Mouse (Mus musculus) limb, embryonic 14.5 days (tissue): Measurements from ENCODE around the gene B3galnt2. TPM values are rescaled to one million over a fixed set of nuclear protein-coding genes. Genes with fewer than 3 reads are reported as not detected.
"Not testable (repeated sequence)": the region's sequence is repeated elsewhere in the genome, so short reads cannot be mapped to it uniquely, and the experiment has no call there.

Source experiments
- ATAC-seq: fragments of 200-750 bp; cut with Nextera tagmentation; 2 replicates; pipeline ENCODE4 v1.8.0; 2017; ENCODE audit warnings: low read depth, moderate number of reproducible peaks, moderate TSS enrichment; ENCODE audit not compliant: low FRiP score
- DNase-seq: peaks from one replicate; pipeline ENCODE4 v3.0.0-alpha.2; 2015; ENCODE audit warnings: low spot score
- H3K27ac ChIP-seq: fragments of 300-500 bp; sonication (generic); replicated peaks from 2 replicates; pipeline ENCODE4 v1.5.1; 2014; ENCODE audit warnings: low read depth, mild to moderate bottlenecking, low read length, moderate library complexity, mixed read lengths
- H3K27me3 ChIP-seq: fragments of 300-500 bp; sonication (generic); 2 replicates; pipeline ENCODE4 v1.6.1; 2014; ENCODE audit warnings: low read length, mixed read lengths; ENCODE audit not compliant: control insufficient read depth, insufficient read depth
- H3K36me3 ChIP-seq: fragments of 300-500 bp; sonication (generic); 2 replicates; pipeline ENCODE4 v1.6.1; 2014; ENCODE audit warnings: mild to moderate bottlenecking, low read length, moderate library complexity, mixed read lengths; ENCODE audit not compliant: control insufficient read depth, insufficient read depth
- H3K4me1 ChIP-seq: fragments of 300-500 bp; sonication (generic); 2 replicates; pipeline ENCODE4 v1.6.1; 2014; ENCODE audit warnings: antibody characterized with exemption, low read length, mixed read lengths; ENCODE audit not compliant: control insufficient read depth, insufficient read depth
- H3K4me2 ChIP-seq: fragments of 300-500 bp; sonication (generic); replicated peaks from 2 replicates; pipeline ENCODE4 v1.6.1; 2014; ENCODE audit warnings: low read depth, mild to moderate bottlenecking, low read length, moderate library complexity; ENCODE audit not compliant: severe bottlenecking
- H3K4me3 ChIP-seq: fragments of 300-500 bp; sonication (generic); replicated peaks from 2 replicates; pipeline ENCODE4 v1.5.1; 2014; ENCODE audit warnings: low read length
- H3K9ac ChIP-seq: fragments of 300-500 bp; sonication (generic); 2 replicates; pipeline ENCODE4 v1.6.1; 2014; ENCODE audit warnings: mild to moderate bottlenecking, low read depth, low read length, moderate library complexity; ENCODE audit not compliant: severe bottlenecking
- H3K9me3 ChIP-seq: fragments of 300-500 bp; sonication (generic); 2 replicates; pipeline ENCODE4 v1.6.1; 2016; ENCODE audit warnings: low read length; ENCODE audit not compliant: control insufficient read depth
- POLR2A ChIP-seq: fragments of 200-500 bp; IDR thresholded peaks from 2 replicates; pipeline ENCODE4 v1.8.0; 2012; ENCODE audit warnings: inconsistent platforms, mild to moderate bottlenecking, moderate library complexity, borderline replicate concordance; ENCODE audit not compliant: insufficient read depth, insufficient read length; ENCODE audit errors: extremely low read depth
- WGBS: fragments of 180-500 bp; shearing (Covaris S2); extraction: QIAGEN DNeasy Blood & Tissue Kit; methylation state at CpG from one replicate; pipeline ENCODE4 v1.1.7; 2014; 5-methylcytosine and 5-hydroxymethylcytosine counted together
- polyA plus RNA-seq, 2 experiments: library from polyadenylated mRNA; depleted of rRNA in 1 of 2; stranded (reverse) in 1 of 2; unstranded in 1 of 2; fragments of >200 nt; fragmentation: Nextera tagmentation in 1 of 2; extraction: Ambion mirVana in 1 of 2; gene quantifications; 2 replicates each; pipeline versions ENCODE4 v1.2.1 to v1.2.3; 2012 to 2014

Gene B3galnt2
- polyA plus RNA-seq, 2 experiments, result 38.1 to 56.6 TPM

DNA sequence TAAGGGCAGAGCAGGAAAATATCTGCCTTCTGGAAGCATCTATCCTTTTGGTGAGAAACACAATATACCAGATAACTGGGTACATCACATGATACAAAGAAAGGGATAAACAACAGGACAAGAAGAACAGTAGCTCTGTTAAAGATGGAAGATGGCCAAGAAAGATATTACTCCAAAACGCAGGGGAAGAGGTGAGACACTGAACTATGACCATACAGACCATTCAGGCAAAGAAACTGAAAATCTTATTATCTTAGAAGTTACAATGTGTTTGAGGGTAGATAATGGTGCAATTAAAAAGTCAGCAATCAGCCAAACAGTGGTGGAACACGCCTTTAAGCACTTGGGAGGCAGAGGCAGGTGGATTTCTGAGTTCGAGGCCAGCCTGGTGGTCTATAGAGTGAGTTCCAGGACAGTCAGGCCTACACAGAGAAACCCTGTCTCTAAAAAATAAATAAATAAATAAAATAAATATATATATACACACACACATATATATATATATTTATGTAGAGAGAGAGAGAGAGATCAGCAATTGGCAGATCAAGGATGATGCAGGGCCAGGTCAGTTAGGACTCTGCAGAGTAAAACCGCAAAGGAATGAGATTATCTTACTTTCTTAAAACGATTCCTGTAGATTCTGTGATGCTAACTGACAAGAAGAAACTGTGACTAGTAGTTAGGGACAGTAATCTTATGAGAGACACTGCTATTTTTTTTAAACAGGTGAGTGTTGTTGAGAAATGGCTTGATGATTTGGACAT, 79.2 kb downstream of the B3galnt2 start:
- no peak overlapping the region for H3K4me2 ChIP-seq
- H3K27ac ChIP-seq, result no peak overlapping the region
- peaks cover 8% of the 10 kb centered on the region for H3K36me3 ChIP-seq
- ATAC-seq, result no peak
- DNase-seq, result no peak
- no peak for TF ChIP-seq POLR2A
- no peak overlapping the region for H3K4me3 ChIP-seq
- H3K9ac ChIP-seq, result no peak overlapping the region
- WGBS, result 84% methylated on average over 5 of the region's 5 CpGs
- H3K9me3 ChIP-seq, result no peaks in the 10 kb centered on the region
- peaks cover 2% of the 10 kb centered on the region; the same call in 1 of the 2 replicates for H3K4me1 ChIP-seq
- H3K27me3 ChIP-seq, result no peaks in the 10 kb centered on the region

DNA sequence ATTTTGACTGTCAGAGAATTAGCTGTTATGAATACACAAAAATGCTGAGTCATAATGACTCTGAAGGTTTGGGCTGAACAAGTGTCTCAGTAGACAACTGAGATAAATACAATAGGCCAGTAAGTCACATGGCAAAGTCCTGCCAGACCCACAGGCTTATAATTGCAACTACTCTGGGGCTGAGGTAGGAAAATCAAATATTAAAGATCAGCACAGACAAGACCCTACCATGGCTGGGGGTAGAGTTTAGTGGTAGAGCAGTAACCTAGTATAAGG, 79.7 kb downstream of the B3galnt2 start:
- Histone ChIP-seq H3K4me3 (no peak overlapping the region), H3K4me1 (peaks cover 5% of the 10 kb centered on the region; the same call in 1 of the 2 replicates), H3K27me3 (no peaks in the 10 kb centered on the region), H3K9me3 (no peaks in the 10 kb centered on the region), H3K36me3 (peaks cover 5% of the 10 kb centered on the region), H3K9ac (no peak overlapping the region), H3K4me2 (no peak overlapping the region), H3K27ac (no peak overlapping the region)
- TF ChIP-seq POLR2A, result no peak
- DNase-seq (no peak), ATAC-seq (no peak)

DNA sequence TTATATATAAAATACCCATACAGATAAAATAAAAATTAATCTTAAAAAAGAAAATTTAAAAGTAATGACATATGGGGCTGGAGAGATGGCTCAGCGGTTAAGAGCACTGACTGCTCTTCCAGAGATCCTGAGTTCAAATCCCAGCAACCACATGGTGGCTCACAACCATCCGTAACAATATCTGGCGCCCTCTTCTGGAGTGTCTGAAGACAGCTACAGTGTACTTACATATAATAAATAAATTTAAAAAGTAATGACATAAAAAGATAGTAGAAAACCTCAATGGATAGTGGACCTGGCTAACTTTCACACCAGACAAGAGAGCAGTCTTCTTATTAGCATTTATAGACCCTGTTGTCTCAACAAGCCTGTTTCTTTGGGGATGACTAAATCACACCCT, 81.1 kb downstream of the B3galnt2 start:
- WGBS, result 86% methylated on average over 3 of the region's 3 CpGs
- not testable (repeated sequence) for H3K4me1 ChIP-seq, H3K27me3 ChIP-seq, H3K4me2 ChIP-seq, H3K27ac ChIP-seq, H3K9ac ChIP-seq, H3K9me3 ChIP-seq, ATAC-seq, DNase-seq, H3K4me3 ChIP-seq, H3K36me3 ChIP-seq

DNA sequence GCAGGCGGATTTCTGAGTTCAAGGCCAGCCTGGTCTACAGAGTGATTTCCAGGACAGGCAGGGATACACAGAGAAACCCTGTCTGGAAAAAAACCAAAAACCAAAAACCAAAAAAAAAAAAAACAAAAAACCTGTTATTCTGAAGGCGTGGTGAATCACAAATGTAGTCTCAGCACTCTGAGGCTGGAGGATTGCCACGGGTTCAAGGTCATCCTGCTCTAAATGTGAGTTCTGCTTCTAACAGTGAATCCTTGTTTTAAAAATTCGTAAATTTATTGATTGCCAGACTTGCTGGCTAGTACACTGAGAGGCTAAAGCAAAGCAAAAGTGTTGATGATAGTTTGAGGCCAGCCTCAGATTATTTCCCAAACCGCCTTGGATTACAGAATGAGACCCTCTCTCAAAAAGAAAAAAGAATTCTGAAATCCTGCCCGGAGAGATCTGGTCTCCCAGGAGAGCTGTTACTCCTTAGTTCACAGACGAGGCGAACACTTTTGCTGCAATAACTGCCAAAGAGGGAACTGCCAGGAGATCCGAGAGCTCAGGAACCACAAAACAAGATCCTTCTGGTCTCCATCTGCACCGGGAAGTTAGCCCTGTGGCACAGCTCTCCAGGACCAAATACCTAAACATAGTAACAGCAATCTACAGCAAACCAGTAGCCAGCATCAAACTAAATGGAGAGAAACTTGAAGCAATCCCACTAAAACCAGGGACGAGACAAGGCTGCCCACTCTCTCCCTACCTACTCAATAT, 81.8 kb downstream of the B3galnt2 start:
- no peaks in the 10 kb centered on the region for H3K27me3 ChIP-seq
- no peak for TF ChIP-seq POLR2A
- ATAC-seq (no peak), DNase-seq (no peak)
- H3K4me2 ChIP-seq, result no peak overlapping the region
- no peaks in the 10 kb centered on the region for H3K9me3 ChIP-seq
- H3K27ac ChIP-seq, result no peak overlapping the region
- peaks cover 11% of the 10 kb centered on the region for H3K4me1 ChIP-seq
- no peak overlapping the region for H3K9ac ChIP-seq
- 88% methylated on average over 11 of the region's 11 CpGs for WGBS
- no peak overlapping the region for H3K4me3 ChIP-seq
- no peaks in the 10 kb centered on the region; the same call in 1 of the 2 replicates for H3K36me3 ChIP-seq

DNA sequence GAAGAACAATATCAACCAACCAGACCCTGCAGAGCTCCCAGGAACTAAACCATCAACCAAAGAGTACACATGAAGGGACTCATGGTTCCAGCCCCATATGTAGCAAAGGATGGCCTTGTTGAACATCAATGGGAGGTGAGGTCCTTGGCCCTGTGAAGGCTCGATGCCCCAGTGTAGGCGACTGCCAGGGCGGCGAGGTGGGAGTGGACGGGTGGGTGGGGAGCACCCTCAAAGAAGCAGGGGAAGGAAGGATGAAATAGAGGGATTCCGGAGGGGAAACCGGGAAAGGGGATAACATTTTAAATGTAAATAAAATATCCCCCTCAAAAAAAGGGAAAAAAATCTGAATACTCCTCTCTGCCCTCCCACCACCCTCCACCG, 84.6 kb downstream of the B3galnt2 start:
- no peaks in the 10 kb centered on the region for H3K9me3 ChIP-seq
- peaks cover 11% of the 10 kb centered on the region for H3K4me1 ChIP-seq
- H3K36me3 ChIP-seq, result no peaks in the 10 kb centered on the region; the same call in 1 of the 2 replicates
- H3K4me3 ChIP-seq, result peak overlapping the region; percentile 65
- peak overlapping the region; percentile 81 for H3K9ac ChIP-seq
- ATAC-seq (peak; percentile 10; the same call in 1 of the 2 replicates), DNase-seq (no peak)
- H3K27ac ChIP-seq, result peak overlapping the region; percentile 97
- WGBS, result 3% methylated on average over 7 of the region's 8 CpGs
- H3K4me2 ChIP-seq, result peak overlapping the region; percentile 92
- H3K27me3 ChIP-seq, result no peaks in the 10 kb centered on the region
- TF ChIP-seq POLR2A, result no peak
